Mouse (Mus musculus) lung, postnatal 14 days (tissue): ENCODE results near the gene Dync1i1.
"Not testable (repeated sequence)": the region's sequence is repeated elsewhere in the genome, so short reads cannot be mapped to it uniquely, and the experiment has no call there.

ENCODE experiments used
- DNase-seq: peaks from one replicate; pipeline ENCODE4 v3.0.0; 2021

Gene Dync1i1

DNA sequence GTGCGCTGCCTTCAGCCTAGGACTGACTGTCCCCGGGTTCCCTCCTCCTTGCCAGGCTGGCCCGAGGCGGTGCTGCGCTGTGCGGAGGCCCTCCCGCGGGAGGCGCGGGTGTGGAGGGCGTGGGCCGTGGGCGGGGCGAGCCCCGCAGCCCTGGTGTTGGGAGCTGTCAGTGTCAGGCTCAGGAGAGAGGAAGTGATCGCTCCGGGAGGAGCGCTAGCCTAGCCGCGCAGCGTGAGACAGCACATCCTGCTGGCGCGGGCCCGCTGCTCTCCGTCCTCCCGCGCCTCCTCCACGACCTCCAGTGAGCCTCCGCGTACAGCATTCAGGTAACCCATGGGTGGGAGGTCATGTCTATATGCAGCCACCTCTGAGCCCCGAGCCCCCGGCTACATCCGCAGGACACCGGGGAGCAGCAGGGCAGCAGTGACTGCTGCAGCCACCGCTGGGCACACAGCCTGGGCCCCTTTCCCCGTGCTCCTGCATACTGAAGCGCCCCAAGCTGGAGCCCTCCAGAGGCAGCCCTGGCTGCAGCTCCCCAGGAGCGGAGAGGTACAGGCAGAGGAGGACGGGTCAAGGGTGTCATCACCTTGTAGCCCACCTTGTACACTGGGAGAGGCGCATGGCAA, at the start of gene Dync1i1:
TSS of gene Dync1i1 (plus strand) at position 29 of the 626 bp plus-strand sequence.
- peak; percentile 7 for DNase-seq

DNA sequence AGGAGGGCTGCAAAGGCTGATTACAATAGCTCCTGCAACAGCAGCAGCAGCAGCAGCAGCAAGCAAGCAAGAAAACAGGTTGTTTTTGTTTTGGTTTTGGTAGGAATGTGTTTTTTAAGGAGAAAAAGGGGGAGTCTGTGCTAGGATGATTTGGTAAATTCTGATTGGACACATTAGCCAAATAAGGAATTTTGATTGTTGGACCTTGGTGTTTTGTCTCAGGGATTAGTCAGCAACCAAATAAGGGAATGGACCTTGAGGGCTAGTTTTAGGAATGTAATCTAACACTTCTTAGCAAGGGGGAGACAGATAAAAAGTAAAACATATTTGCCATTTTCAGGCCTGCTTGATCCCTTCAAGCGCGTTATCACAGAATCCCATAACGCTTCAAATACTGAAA, 45.7 kb upstream of the Dync1i1 start:
- DNase-seq = no peak

DNA sequence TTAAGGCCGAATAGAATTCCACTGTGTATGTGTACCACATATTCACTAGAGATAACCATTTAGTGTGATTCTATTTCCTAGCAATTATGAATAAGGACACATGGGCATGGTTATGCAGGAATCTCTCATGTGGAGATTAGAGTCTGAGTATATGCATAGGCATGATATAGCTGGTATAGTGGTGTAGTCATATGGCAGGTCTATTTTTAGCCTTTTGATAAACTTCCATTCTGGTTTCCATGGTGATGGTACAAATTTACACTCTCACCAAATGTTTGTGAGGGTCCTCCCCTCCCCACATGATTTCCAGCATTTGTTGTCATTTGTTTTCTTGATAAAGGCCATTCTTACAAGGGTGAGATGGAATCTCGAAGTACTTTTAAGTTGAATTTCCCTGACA, 23.6 kb upstream of the Dync1i1 start:
- no peak for DNase-seq

DNA sequence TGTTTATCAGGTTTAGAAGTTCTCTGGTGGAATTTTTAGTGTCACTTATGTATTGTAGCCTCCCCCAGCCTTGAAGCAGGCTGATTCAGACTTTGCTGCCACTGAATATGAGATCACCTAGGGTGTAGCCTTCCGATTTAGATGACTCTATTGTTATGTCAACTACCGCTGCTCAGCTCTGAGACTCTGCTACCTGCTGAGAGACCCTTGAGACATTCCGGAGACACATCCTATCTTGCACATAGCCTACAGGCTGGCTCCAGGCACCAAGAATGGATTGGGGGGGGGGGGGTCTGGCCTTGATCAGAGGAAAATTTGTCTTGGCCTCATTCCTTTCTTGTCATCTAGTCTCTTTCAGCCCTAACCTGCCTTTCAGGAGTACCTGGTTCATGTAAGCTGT, 17.5 kb upstream of the Dync1i1 start:
- DNase-seq = not testable (repeated sequence)

DNA sequence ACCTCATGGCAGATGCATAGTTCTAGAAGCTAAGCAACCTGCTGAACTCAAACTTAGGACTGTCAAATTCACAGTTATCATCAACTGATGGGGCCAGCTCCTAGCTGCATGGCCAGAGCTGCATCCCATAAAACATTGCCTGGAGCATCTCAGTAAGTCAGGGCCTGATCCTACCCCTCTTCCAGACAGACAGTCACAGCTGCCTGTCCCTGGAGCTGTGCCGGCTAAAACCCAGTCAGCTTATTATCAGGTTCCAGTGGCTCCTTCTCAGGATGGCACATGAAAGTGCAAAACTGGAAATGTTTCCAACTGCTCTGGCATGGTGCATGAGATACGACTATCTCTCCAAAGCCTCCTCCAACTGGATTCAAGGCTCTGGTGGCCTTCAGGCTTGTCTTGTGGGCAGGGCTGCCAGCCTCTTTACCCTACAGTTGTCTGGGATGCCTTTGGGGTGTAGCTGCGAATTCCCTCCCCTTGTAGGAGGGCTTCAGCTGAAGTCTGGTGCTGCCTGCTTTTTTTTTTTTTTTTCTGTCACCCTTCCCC, 15.3 kb upstream of the Dync1i1 start:
- no peak for DNase-seq

DNA sequence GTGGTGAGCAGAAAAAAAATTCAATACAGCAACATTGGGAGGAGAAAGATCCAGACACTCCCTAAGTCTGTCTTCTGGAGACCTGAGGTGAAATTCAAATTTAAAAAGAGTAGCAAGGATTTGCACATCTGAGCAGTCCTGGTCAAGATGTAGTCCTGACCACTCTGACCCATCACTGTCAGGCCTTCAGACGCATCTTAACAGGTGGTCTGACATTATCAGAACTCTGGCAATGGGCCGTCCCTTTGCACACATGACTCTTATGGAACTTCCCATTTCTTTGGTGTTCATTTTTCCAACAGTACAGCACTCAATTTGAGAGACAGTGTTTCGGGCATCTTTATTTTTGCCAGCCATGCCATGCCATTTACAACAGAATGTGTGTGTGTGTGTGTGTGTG, 12.8 kb upstream of the Dync1i1 start:
- no peak for DNase-seq

DNA sequence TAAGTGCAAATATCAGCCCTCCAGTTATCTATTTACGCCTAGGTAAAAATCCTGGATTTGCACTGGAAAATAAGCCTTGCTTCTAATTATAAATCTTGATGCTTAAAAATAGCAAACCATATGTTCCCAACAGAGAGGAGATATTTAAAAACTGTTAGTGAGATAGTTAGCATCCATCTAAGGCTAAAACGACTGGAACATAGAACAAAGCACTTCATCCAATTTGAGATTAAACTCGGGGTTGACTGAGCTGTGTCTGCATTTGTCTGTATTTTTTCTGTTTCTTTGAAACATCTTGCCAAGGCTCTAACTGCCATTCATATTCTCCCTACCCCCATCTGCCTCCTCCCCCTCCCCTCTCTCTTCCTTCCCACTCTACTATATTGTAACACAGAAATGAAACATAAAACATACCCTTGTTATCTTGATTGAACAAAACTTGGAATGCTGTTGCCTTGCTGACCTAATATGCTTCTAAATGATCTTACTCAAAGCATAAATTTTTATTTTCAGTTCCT, 10.3 kb upstream of the Dync1i1 start:
- DNase-seq = no peak

DNA sequence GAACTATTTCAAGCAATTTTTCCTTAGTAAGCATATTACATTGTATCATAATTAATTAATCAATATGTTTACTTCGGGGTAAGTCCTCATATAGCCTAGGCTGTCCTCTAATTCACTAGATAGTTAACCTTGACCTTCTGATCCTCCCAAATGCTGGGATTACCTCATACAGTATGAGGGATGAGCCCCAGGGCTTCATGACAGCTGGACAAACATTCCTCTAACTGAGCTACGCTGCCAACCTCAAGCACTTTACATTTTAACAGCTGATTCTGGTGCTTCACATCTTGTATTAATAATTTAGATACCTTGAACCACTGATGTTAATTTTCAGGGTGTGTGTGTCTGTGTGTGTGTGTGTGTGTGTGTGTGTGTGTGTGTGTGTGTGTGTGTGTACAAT, 6.5 kb upstream of the Dync1i1 start:
- DNase-seq = no peak

DNA sequence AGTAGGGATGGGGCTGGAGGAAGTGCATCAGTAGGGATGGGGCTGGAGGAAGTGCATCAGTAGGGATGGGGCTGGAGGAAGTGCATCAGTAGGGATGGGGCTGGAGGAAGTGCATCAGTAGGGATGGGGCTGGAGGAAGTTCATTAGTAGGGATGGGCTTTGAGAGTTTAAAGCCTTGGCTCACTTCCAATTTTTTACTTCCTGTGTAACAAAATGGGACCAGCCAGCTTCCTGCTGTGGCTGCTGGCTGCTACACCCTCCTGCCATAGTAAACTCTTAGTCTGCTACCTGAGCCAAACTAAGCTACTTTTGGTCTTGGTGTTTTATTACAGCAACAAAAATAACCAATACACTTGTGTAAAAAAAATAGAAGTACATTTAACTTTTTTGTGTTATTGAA, 4.7 kb upstream of the Dync1i1 start:
- DNase-seq = not testable (repeated sequence)

DNA sequence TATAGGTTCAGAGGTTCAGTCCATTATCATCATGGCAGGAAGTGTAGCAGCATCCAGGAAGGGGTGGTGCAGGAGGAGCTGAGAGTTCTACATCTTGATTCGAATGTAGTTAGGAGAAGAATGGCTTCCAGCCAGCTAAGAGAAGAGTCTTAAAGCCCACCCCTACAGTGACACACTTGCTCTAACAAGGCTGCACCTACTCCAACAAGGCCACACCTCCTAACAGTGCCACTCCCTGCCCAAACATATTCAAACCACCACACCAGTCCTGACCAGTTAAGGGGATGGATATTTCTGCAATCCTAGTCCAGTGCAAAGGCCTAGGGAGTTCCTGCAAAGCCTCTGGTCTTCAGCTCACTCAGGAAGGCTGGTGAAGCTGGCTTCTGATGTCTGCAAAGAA, 1.5 kb upstream of the Dync1i1 start:
- DNase-seq = no peak

DNA sequence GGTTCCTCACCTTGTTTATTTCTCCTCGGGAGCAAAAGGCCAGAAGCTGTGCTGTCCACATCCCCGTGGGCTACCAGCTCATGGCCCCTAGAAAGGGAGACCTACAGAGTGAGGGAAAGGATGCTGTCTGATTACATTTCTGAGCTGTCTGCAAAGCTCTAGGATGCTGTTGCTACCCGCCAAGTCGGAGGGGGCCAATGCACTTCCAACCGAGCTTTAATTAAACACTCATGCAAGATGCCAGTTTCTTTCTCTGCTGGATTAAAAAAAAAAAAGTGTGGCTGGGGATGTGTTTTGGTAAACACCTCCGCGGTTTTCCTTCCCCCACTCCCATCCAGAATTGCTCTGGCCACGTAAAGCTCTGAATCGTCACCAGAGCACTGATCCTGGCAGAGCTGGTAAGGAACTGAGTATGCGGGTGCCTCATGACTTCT, 815 bp downstream of the Dync1i1 start:
- no peak for DNase-seq

DNA sequence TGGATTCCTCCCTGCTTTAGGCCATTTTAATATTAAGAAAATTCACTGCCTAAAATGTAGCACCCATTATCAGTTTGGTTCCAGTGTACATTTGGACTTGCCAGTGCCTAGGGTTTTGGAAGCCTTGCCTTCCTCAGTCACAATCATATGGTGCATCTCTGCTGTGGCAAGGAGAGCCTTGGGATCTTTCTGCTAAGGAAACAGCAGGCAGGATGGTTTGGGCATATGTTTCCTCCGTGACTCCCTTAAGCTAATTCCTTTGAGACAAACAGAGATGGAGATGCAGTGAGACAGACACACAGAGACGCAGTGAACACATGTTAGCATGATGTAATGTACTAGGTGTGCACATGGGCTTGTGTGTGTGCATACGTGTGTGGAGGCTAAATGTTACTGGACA, 7.8 kb downstream of the Dync1i1 start:
- DNase-seq = no peak

DNA sequence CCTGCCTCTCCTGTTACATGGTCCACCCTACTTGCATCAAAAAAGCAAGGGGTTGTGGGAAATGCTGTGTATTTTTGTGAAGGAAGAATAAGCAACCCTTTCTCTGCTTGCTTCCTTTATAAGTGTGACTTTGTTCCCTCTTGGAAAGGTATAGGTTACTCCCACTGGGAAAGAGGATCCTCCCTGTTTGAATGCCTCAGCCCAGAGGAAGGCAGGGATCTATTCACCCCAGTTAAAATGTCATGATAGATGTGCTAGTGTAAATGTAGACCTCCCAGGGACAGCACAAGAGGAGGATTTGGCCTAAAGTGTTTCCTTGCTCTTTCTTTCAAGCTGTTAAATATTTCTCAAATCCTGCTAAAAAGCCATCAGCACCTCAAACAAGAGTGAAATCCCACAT, 9.0 kb downstream of the Dync1i1 start:
- no peak for DNase-seq

DNA sequence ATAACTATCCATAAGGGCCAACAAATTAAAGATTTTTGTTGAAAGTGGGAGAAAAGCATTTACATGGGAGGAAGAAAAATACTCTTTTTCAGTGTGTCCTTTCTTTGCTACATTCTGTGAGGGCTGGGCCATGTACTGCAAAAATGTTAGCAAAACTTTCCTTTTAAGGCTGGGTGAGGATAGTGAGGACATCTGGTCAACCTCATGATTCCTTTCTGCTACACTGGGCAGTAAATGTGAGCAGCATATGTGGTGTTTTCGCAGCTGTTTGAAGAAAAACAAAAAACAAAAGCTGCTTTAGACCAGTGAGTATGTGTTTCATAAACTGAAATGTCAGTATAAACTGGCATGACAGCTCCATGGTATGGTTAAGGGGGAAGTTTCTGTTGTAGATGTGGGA, 9.4 kb downstream of the Dync1i1 start:
- DNase-seq = no peak

DNA sequence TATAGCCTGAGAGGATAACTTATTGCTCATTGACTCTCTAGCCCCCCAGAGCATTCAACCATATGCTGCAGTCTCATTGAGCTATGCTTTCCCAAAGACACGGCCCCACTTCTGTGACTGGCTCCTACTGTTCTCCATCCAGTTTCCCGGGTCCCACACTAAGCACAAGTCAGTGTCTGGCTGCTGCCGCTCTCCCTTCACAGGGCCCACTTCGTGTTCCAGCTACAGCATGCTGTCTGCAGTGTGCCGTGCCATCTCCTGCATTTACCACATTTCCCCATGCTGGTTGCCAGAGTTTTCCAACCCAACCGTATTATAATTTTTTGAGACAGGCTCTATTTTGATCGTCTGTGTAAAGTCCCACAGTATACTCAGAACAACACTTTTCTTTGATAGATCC, 14.3 kb downstream of the Dync1i1 start:
- DNase-seq = no peak

DNA sequence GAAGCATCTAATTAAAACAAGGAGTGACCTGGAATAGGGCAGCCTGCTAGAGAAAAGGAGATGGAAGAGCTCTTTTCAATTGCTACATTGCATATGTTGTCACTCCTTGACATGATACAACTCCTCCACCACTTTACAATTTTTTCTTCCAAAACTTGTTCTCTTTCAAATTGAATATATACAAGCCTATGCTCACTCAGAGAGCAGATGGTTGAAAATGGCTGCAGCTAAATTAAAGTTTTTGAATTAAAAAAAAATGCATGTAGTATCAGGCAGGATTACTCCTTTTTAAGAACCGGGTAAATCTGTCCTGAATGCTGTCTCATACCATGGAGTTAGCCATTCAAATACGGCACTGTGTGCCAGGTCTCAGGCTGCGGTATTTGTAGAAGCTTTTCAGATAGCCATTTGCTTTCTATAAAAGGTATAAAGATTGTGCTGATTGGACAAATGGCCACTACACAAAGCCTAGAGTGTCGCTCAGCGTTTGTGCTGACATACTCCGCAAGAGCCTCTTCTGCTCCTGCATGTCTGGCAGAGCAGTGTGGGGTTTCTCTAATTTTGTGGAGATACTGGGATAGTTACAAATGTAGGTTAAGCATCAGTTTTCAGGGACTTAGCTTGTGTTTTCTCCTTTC, 16.1 kb downstream of the Dync1i1 start:
- no peak for DNase-seq

DNA sequence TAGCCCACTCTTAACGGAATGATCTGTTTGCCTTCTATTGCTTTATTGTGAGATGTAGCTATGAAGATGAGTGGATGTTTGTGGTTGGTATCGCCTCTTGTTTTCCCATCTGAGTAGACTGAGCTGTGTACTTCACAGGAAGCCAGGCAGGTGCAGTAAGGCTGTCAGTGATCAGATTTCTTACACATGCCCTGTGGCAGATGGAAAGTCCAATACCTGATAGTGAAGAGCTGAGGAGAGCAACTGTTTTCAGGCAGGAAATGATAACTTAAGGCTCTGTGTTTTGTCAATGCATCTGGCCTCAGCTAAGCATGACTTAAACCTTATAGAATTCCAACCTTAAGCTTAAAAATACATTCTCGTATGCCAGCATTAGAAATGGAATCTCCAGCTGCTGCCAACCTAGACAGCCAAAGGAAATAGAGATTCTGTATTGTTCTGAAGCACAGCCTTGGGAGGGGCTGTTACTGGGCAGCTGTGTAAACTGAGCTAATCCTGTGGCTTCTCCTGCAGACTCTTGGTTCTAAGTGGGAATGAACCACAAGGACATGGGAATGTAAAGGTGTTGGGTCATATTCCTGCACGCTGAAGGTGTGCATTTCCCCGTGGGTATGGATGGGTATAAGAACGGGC, 24.8 kb downstream of the Dync1i1 start:
- no peak for DNase-seq

DNA sequence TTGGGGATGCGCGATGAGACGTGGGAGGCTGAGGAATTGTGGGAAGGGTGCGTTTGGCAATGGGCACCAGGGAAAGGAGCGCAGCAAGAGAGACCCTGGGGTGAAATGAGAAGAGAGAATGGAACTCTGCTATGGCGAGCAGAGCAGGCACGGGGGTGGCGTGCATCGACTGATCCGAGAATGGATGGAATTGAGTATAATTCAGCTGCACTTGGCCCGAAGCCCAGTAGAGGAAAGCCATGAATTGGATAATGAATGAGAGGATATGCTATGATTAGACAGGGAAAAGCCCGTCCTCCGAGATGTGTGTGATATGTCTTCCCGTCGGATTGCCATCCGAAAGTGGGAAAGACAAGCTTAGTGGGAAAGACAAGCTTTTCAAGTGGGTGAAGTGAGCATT, 26.7 kb downstream of the Dync1i1 start:
- peak; percentile 20 for DNase-seq

DNA sequence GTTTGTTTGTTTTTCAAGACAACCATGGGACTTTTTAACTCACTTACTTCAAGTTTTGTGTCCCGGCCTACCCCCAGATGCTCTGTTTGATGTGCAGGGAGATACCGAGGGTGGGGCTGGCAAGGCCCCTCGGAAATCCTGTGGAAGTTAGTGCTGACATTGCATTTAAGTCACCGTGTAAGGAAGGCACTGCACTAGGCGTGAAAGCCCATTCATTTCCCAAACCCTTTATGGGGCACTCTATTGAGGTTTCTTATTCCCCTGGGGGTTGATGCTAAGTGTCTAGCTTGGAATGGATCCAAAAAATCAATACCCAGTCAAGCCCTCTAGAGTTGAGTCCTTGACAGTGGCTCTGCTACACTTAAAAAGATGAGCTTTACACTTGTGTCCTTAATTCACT, 27.2 kb downstream of the Dync1i1 start:
- DNase-seq = peak; percentile 2

DNA sequence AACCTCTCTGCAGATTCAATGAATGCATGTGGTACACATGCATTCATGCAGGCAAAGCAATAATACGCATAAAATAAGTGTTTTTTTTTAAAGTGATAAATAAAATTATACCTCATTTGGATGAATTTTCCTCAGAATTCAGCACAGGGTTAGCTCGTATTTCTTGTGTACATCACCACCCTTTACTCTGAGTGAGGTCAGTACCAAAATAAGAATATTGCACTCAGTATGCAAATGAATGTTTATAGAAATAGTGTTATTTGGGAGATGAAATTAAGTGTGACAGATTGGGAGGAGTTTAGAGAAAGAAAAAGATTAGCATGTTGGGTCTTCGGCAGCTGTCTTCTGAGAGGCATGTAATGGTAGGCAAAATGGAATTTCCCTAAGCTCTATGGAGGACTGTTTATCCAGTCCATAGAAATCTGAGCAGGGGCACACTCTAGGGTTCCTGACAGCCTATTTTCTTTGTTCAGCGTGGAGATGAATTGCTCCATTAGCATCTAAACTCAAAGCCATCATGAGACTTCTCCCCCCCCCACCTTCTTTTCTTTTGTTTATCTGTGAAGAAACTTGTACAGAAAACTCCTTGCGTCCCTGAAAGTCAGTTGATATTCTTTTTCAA, 31.2 kb downstream of the Dync1i1 start:
- no peak for DNase-seq

DNA sequence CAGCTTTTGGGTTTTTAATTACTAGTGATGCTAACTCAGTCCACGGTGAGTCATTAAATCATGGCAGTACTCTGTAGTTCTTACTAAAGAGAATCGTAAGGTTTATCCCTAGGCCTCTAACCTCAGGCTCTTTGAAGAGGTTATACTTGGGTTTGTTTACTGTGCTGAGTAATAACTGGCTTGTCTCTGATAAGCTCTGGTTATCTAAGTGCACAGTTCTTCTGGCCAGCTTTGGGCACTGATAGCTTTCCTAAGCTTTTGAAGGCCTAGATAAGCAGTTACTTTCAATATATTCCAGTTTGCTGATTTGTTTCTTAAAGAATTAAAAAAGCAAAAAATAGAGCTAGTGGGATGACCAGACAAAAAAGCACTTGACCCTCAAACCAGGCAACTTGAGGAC, 37.5 kb downstream of the Dync1i1 start:
- DNase-seq = no peak

DNA sequence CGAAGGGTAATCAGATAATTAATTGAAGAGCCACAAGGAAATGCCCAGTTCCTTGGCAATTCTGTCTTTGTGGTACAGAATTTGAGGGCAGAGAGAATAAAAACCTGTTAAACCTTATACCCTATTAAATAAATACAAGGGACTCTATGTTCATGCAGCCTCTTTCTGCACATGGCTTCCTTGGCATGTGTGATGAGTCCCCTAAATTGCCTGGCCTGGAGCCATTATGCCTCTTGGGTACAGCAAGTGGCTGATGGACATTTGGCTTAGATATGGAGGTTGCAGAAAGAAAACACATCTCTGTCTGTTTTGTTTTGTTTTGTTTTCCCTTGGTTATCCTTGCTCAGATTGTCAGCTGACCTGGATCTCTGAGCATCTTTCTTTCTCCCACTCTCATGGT, 43.1 kb downstream of the Dync1i1 start:
- DNase-seq = no peak

DNA sequence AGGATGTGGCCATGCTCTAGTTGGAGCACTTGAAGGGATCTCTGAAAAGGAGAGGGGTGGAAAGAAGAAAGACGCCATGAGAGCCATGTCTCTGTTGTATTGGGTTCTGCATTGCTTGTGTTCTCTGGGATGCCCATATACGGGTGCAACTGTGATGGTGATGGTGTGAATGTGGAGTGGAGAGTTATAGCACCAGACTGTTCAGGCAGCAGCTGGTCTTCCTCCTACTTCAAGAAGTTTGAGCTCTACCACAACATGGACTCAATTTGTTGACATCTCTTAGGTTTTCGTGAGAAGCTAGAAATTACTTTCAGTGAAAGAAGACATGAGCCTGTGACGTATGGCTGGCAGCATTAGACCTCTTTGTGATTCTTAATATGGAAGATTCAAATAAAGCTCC, 44.8 kb downstream of the Dync1i1 start:
- no peak for DNase-seq

DNA sequence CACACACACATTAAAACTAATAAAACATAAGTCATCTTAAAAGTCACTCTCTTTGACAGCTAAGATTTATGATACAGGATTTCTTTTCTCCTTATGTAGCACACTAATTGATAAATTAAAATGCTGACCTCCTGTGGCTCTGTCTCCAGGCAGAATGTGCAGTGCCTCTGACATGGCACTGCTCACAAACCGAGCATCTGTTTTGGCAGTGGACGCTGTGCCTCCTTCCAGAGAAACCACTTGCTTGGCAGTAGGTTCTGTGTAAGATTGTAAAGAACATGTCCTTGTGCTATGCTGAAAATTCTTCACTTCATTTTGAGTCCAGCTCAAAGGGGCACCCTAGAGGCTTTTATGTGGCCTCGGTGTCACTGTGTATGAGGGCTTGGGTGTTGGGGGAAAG, 50.0 kb downstream of the Dync1i1 start:
- DNase-seq = no peak
